Mouse (Mus musculus): ENCODE results near the gene Camk1.

- no peak for TF ChIP-seq CTCF (IDR thresholded peaks at IDR 0.05; ENCODE audit: low read depth, low read length)
- no peak for TF ChIP-seq POLR2A (IDR thresholded peaks at IDR 0.05; ENCODE audit: extremely low read depth, insufficient read depth, low read length)
Measured at GRCm38 (mm10) chr6:113341574-113341973, 2.2 kb downstream of the Camk1 start.

All from liver, adult 2 months (tissue).